Mouse (Mus musculus) adrenal gland, postnatal 25 days (tissue): ENCODE measurements around the gene Ostn. TPM values are rescaled to one million over a fixed set of nuclear protein-coding genes. Genes with fewer than 3 reads are reported as not detected.
A peak's percentile ranks its signal among the peaks of the same experiment; 100 is the strongest.

Source experiments
- DNase-seq: peaks from one replicate; pipeline ENCODE4 v3.0.0; 2021; ENCODE audit warnings: mixed read lengths
- total RNA-seq: library from RNA; stranded (reverse); gene quantifications from 2 replicates; pipeline ENCODE4 v1.2.3, GENCODE M21; 2021

Ostn gene
- total RNA-seq, 1 experiment from 2014 or later, result not detected

DNA sequence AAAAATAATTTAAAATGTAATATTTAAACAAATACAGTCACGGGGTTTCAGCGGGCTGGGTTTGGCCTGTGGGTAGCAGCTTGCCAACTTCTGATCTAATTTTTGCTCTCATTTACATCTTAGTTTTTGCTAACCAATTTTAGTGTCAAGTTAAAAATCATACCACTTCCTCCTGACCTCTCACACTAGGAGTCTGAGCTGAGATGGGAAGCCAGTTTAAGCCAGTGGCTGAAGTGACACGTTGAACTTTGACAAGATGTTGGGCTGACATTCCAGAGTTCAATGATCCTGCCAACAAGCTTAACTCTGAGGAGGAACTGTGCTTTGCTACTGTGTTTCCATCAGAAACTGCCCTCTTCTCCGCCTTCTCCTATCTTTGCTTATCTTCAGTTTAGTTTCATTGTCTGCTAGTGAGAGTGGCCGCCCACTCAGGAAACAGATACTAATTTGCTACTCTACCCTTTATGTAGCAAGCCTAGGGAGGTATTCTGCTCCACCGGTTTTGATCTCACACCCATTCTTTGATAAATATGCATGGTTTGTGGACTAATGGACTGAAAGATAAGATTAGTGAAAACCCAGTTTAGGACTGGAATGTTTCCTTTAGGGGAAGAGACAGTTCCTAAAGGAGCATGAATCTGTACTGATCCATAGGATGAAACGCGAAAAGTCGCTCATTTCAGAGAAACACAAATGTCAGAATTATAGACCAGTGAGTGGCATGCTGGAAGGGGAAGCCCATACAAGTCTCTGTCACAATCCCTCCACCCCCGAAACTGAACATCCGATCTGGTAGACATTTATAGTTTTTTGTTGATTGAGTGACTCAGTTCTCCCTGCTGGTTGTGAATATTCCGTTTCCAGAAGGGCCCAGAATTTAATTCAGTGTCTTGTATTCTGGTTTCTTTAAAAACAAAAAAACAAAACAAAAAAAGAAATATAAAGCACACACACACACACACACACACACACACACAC, 80.6 kb downstream of the Ostn start:
- DNase-seq, result no peak

DNA sequence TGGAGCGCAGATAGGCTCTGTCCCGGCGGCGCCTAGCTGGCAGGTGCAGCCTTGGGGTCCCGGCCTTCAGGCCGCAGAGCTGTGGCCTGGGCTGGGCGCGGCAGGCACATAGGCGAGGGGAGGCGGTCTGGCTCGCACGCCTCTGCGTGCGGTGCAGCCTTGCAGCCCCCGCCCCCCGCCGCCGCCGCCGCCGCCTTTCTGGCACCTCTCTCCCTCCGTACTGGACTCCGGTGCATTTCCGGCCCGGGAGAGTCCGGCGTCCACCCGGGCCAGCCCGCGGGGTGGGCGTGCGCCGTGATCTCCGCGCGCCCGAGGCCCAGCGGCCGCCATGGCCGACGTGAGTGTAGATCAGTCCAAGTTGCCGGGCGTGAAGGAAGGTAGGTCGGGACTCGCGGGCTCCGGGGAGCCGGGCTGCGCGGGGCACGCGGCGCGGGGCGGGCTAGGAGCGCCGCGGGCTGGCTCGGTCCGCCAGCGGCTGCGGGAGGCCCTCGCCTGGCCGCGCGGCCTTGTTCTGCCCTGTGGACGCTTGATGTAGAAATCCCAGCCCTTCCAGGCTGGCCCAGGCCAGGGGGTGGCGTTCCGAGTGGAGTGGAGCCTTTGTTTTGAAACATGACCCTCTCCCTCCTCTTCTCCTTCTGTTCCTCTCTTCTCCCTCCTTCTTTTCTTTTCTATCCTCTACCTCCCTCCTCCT, 81.6 kb downstream of the Ostn start, which contains the start of gene Ccdc50:
TSS of gene Ccdc50 (plus strand) at position 109 of the 691 bp plus-strand sequence.
- DNase-seq, result peak; percentile 86

DNA sequence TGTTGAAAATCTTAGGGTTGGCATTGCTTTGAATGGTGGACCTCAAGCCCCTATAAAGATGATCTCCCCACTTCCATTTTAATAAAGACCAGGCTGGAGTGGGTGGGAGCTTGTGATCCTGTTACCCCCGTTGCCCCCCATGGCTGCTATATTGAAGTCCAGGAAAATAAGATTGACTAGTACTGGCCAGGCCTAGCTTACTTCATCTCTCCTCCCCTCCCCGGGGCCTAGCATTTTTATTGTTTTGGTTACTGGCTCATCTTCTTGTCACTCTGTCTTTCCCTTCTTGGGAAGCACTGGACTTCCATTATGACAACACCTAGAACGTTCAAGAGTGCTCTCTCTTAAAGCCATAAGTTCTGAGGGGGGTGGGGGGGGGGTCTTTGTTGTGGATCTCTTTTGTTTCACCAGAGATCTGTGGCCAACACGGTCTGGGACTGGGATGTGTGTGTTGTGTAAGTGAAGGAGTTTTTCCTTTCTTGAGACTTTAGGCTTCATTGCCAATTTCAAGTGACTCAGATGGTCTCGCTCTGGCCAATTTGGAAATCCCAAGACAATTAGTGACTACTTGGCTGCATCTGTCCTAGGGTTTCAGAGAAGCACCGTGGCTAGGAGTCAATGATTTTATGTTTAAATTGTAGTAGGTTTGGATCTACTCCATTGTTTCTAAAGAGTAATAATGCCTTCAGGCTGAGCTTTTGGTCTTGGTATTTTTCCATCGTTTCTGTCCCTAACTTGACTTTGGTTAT, 82.4 kb downstream of the Ostn start:
- no peak for DNase-seq

DNA sequence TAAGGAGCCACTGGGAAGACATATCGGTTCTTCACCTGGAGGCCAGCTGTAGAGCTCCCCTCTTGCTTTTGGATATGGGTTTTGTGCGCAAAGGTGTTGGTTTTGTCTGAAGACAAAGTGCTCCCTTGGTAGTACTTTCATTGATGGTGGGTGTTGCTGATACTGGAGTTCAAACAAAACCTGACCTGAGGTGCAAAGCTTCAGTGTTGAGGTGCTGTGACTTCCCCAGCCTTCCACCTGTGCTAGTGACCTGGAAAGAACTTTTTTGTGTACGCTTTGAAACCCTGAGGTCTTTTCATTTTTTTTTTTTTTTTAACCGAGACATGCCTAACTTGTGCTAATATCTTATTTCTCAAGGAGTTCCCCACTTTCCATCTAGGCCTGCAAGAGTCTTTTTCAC, 83.0 kb downstream of the Ostn start:
- no peak for DNase-seq

DNA sequence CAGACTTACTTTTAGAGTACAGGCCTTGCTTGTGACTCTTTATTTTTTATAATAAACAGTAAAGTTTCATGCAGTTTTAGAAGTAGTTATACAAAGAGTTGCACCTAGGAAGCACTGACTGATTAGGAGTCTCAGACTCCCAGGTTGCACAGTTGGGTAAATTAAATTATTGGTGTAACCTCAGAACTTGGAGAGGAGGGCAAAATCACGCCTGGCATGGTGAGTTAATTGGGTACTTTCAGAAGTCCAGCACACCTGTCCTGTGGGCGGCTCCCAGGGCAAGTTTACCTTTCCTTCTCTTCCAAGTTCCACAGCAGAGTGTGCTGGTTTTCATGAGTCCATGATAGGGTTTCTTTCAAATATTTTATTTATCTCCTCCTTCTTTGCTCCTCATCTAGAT, 84.6 kb downstream of the Ostn start:
- no peak for DNase-seq

DNA sequence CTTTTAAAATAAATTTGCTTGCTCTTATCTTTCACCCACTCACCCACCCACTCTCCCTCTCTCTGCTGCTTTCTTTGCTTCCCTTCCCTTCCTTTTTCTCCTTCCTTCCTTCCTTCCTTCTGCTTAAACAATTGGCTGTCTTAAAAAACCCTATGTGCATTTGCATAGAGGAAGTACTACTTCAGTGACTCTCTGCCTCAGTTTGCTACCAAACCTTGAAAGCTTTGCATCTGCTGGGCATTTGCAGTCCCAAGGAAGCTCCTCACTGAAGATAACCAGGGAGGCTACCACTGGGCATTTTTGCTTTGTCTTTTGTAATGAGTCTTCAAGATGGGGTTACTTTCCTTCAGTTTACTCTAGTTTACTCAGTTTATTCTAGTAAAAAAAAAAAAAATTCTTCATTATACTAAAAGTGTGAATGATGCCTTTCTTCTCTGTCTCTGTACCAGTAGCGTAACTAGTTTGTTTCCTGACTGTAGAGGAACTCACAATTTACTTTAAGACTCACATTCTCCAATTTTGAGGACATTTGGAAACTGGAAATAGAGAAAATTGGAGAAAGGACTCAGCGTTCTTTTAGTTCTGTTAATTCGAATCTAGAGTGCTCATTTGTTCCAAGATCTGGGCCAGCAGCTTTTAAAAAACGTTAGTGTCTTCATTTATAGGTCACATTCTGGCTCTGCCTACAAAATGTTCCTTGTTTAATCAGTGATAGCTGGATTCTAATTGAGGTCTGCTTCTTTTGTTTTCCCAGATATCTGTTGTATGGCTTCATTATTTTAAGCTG, 88.2 kb downstream of the Ostn start:
- DNase-seq, result no peak

DNA sequence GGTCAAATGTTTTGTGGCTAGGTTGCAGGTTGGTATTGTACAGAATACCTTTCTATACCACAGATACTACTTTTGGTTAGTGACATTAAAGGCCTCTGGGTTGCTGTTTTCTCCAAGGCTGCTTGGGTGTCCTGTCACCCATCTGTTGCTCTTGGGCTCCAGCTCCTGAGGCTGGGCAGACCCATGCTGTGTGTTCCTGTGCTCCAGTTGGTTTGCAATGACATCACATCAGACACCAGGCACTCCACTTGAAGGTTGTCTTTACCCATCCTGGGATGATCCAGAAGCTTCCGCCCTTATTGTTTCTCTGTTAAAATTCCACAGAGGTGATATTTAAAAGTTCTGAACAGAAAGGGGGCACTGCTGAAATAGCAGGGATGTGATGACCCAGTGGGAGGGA, 89.7 kb downstream of the Ostn start:
- no peak for DNase-seq

DNA sequence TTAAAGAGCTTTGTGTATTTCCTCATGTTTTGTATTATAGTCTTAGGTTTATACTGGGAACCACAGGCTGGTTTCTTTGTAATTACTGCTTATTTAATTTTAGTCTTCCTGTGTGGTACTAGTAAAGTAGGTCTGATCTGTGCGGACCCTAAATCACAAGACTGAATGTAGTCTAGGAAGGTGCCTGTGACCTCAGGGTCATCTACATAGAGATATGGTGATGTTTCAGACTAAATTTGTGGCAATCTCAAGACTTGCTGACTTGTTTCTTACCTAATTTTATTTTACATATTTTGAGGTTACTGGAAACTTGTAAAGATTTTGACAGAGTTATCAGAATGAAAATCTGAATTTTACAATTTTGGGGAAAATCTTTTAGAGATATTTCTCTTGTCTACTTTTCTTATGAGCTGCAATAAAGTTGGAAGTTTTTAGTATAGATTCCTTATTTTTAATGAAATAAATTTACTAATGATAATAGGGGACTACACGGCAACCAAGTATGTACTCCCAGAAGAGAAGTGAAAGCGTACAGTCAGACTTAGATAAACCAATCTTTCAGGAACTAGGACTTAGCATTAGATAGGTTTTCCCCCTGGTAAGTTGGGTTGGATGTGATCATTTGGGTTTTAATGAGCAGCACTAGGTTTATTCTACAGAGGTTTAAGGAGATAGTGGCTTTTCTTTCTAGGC, 91.9 kb downstream of the Ostn start:
- DNase-seq, result no peak

DNA sequence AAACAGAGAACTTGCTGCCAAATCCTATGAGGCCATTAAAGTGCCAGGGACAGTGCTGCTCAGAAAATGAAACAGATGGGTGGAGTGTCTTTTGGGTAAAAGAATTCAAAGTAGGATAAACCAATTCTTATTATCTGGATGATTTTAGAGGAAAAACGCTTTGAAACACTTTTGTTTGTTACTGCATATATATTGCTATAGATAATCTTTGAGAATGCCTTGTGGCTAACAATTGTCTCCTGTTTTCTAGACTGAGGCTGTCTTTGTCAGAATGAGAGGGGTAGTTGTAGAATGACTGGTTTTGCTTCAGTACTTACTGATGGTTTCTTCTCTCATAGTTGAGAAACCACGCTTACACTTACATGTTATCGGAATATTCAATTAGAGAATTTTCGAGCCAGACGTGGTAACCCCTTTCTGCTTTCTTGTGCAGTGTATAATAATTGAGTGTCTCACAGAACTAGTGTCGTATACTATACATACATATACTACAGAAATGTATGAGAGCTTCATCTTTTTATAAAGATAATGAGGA, 92.5 kb downstream of the Ostn start:
- DNase-seq, result no peak

Other genes with a start within 250 kb of the Ostn start
- not detected in 2 replicates for gene Uts2b, start 62.8 kb downstream of the Ostn start, total RNA-seq
- gene Ccdc50, start 81.4 kb downstream of the Ostn start, total RNA-seq, result 78.4 and 96.1 TPM in 2 replicates